Mouse (Mus musculus) liver, embryonic 11.5 days (tissue): ENCODE data around the gene Hist1h1d. TPM values are rescaled to one million over a fixed set of nuclear protein-coding genes. Genes with fewer than 3 reads are reported as not detected.

Experiments
- ATAC-seq: fragments of 200-750 bp; cut with Nextera tagmentation; replicated peaks from 2 replicates; pipeline ENCODE4 v1.8.0; 2017; ENCODE audit warnings: moderate number of reproducible peaks, mild to moderate bottlenecking, moderate TSS enrichment, moderate library complexity; ENCODE audit not compliant: low FRiP score
- DNase-seq: peaks from one replicate; pipeline ENCODE4 v3.0.0-alpha.2; 2017; ENCODE audit warnings: low spot score
- H3K27ac ChIP-seq: fragments of 300-500 bp; sonication (generic); 2 replicates; pipeline ENCODE4 v1.5.1; 2014; ENCODE audit warnings: mild to moderate bottlenecking, low read depth, low read length, control low read depth
- H3K27me3 ChIP-seq: fragments of 300-500 bp; sonication (generic); replicated peaks from 2 replicates; pipeline ENCODE4 v1.6.1; 2014; ENCODE audit warnings: low read length, mixed read lengths; ENCODE audit not compliant: control insufficient read depth, insufficient read depth
- H3K36me3 ChIP-seq: fragments of 300-500 bp; sonication (generic); 2 replicates; pipeline ENCODE4 v1.6.1; 2014; ENCODE audit warnings: mild to moderate bottlenecking, low read length, moderate library complexity, mixed read lengths; ENCODE audit not compliant: control insufficient read depth, insufficient read depth
- H3K4me1 ChIP-seq: fragments of 300-500 bp; sonication (generic); replicated peaks from 2 replicates; pipeline ENCODE4 v1.6.1; 2014; ENCODE audit warnings: low read length, mixed read lengths; ENCODE audit not compliant: control insufficient read depth, insufficient read depth
- H3K4me2 ChIP-seq: fragments of 300-500 bp; sonication (generic); 2 replicates; pipeline ENCODE4 v1.6.1; 2014; ENCODE audit warnings: mild to moderate bottlenecking, control low read depth, moderate library complexity
- H3K4me3 ChIP-seq: fragments of 300-500 bp; sonication (generic); 2 replicates; pipeline ENCODE4 v1.5.1; 2014; ENCODE audit warnings: low read depth, low read length, control low read depth
- H3K9ac ChIP-seq: fragments of 300-500 bp; sonication (generic); 2 replicates; pipeline ENCODE4 v1.6.1; 2014; ENCODE audit warnings: low read depth, low read length, control low read depth
- H3K9me3 ChIP-seq: fragments of 300-500 bp; sonication (generic); 2 replicates; pipeline ENCODE4 v1.6.1; 2016; ENCODE audit warnings: low read length, inconsistent platforms, mixed read lengths; ENCODE audit not compliant: control insufficient read depth
- whole genome bisulfite sequencing: fragments of 180-500 bp; shearing (Covaris S2); extraction: QIAGEN DNeasy Blood & Tissue Kit; methylation state at CpG from one replicate; pipeline ENCODE4 v1.1.7; 2014; 5-methylcytosine and 5-hydroxymethylcytosine counted together
- polyA plus RNA-seq: library from polyadenylated mRNA; unstranded; fragments of >200 nt; fragmentation: Nextera tagmentation; extraction: Ambion mirVana; gene quantifications from 2 replicates; pipeline ENCODE4 v1.2.1, GENCODE M21; 2014

The Hist1h1d gene
- polyA plus RNA-seq, 1 experiment from 2014 or later = 0.82 TPM

DNA sequence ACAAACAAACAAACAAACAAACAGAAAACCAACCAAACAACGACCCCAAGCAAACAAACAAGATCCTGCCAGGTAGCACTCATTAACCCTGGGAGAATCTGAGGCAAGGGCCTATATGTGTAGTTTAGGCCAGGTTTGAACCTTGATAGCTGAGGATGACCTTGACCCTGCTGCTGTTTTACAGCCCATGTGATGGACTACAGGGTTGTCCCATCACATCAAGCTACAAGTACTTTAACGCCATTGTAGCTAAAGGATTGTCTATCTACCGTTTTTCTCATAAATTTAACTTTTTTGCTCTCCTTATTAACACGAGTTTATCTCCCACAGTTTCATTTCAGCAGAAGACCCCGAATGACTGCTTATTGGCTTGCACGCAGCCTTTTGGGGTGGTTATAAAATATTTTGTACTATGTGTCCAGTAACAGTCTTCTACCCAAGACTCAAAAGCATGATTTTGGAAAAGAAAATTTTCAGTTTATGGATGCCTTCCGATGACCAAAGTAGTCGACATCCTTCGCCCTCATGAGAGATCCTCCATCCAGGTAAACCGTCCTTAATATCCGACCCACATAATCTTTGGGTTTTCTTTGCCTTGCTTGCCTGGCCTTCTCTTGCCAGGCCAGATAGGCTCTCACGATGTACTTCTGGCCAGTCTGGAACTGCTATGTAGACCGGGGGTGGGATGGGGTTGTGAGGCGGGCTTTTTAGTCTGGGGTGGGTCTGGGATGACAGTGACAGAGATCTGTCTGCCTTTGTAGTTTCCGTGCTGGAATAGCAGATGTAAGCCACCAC, 37.0 kb upstream of the Hist1h1d start:
- Histone ChIP-seq H3K27ac (no peak overlapping the region), H3K9me3 (no peaks in the 10 kb centered on the region), H3K4me2 (peak overlapping the region; percentile 92), H3K4me3 (peak overlapping the region; percentile 59), H3K4me1 (peaks cover 11% of the 10 kb centered on the region), H3K27me3 (no peaks in the 10 kb centered on the region), H3K36me3 (no peaks in the 10 kb centered on the region), H3K9ac (peak overlapping the region; percentile 50)
- DNase-seq = no peak
- no peak for ATAC-seq
- WGBS = 55% methylated on average over 15 of the region's 15 CpGs

DNA sequence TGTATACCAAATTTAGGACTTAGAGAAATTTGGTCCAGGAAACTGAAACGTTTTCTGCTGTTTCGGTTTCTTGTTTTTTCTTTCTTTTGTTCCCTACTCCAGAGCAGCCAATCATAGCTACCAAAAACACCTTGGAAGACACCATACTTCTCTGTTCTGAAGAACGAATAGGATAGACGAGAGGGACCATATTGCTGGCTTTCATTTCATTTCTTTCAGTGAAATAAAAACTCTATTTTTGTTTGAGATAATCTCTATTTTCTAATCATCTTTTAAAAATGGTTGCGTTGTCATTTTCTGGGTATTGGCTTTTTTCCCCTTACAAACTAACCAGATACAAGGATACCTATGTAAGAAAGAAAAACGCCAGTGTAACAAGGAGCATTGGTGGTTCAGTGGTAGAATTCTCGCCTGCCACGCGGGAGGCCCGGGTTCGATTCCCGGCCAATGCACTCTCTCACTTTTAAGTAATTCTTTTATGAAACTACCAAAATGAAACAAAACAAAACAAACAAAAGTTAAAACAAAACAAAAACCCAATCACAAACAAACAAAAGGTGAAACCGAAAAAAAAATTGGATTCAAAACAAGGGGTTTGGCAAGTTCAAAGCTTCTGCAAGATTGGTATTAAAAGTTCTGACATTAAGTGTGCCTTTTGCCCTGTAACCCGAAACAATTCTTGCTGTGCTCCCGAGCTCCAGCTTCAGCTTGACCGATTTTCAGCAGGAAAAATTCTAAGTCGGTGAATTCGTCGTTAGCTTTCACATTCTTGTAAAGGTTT, 36.0 kb upstream of the Hist1h1d start:
- under 1% methylated on average over 19 of the region's 19 CpGs for WGBS
- peaks cover 13% of the 10 kb centered on the region for H3K4me1 ChIP-seq
- H3K36me3 ChIP-seq = no peaks in the 10 kb centered on the region
- DNase-seq = no peak
- no peaks in the 10 kb centered on the region for H3K27me3 ChIP-seq
- peak overlapping the region; percentile 59 for H3K4me3 ChIP-seq
- H3K27ac ChIP-seq = peak overlapping the region; percentile 70
- peak overlapping the region; percentile 92 for H3K4me2 ChIP-seq
- H3K9me3 ChIP-seq = no peaks in the 10 kb centered on the region
- ATAC-seq = peak; percentile 57
- H3K9ac ChIP-seq = peak overlapping the region; percentile 64; the same call in 1 of the 2 replicates

DNA sequence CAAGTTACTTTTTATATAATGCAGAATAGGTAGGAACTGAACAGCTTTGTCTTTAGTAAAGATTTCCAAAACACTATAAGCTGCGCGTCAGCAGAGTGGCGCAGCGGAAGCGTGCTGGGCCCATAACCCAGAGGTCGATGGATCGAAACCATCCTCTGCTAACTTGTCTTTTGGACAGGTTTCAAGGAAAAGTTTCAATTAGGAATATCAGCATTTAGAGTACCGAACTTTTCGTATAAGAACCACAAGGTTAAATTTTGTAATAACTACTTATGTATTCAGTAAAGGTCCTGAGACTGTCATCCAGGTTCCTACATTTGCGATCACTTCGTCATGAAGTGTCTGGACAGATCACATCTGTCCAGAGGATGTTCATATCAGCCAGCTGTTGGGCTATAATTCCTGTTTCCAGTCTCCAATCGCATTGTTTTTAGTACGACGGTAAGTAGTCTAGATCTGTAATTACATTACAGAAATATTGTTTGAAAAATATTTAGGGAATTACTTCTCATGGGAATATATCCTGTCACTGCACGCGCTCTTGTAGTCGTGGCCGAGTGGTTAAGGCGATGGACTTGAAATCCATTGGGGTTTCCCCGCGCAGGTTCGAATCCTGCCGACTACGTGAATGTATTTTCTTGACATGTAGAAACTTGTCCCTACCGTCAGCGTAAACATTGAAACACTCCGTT, 35.3 kb upstream of the Hist1h1d start:
- Histone ChIP-seq H3K27me3 (no peaks in the 10 kb centered on the region), H3K4me1 (peaks cover 16% of the 10 kb centered on the region), H3K36me3 (no peaks in the 10 kb centered on the region), H3K4me3 (peak overlapping the region; percentile 59), H3K4me2 (peak overlapping the region; percentile 92), H3K9me3 (no peaks in the 10 kb centered on the region), H3K9ac (peak overlapping the region; percentile 64), H3K27ac (peak overlapping the region; percentile 70)
- ATAC-seq = peak; percentile 80
- peak; percentile 80 for DNase-seq
- under 1% methylated on average over 27 of the region's 27 CpGs for WGBS

DNA sequence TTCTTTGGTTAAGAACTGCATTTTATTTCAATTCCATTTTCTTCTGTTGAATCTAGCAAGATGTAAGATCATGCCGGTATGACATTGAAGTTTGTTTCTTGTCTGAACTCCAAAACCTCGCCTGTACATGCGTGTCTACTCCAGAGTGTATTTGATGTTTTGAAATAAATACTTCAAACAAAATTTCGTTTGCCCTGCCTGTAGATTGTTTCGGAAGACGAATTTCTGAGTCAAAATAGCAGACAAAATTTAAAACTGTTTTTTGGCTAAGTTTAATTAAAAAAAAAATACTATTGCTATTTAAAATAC, 34.8 kb upstream of the Hist1h1d start:
- DNase-seq (no peak), ATAC-seq (no peak)
- H3K9ac ChIP-seq = peak overlapping the region; percentile 57; the same call in 1 of the 2 replicates
- H3K36me3 ChIP-seq = no peaks in the 10 kb centered on the region
- no peaks in the 10 kb centered on the region for H3K27me3 ChIP-seq
- no peak overlapping the region for H3K27ac ChIP-seq
- H3K4me1 ChIP-seq = peaks cover 16% of the 10 kb centered on the region
- H3K4me3 ChIP-seq = peak overlapping the region; percentile 59
- H3K4me2 ChIP-seq = peak overlapping the region; percentile 92
- WGBS = under 1% methylated on average over 6 of the region's 6 CpGs
- H3K9me3 ChIP-seq = no peaks in the 10 kb centered on the region

DNA sequence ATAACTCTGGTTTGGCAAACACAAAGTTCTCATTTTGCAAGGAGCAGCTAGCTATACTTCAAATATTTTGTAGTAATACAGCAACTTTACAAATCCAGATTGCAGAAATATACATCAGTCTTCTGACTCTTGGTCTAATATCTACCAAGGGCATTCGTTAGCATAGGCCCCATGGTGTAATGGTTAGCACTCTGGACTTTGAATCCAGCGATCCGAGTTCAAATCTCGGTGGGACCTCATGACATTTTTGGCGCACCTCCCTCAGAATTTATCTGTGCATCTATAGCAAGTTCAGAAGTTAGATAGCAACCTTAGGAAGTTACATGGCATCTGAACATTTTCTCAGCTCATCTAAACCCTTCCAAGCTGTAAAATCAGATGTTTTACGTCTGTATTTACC, 34.2 kb upstream of the Hist1h1d start:
- H3K27ac ChIP-seq = peak overlapping the region; percentile 56; the same call in 1 of the 2 replicates
- 0 out of 2 replicates have a peak overlapping the region, but pooled peaks have one; percentile 26 for H3K9ac ChIP-seq
- no peaks in the 10 kb centered on the region for H3K27me3 ChIP-seq
- no peaks in the 10 kb centered on the region for H3K9me3 ChIP-seq
- WGBS = under 1% methylated on average over 6 of the region's 6 CpGs
- ATAC-seq (peak; percentile 68), DNase-seq (peak; percentile 76)
- peaks cover 16% of the 10 kb centered on the region for H3K4me1 ChIP-seq
- no peaks in the 10 kb centered on the region for H3K36me3 ChIP-seq
- peak overlapping the region; percentile 58 for H3K4me3 ChIP-seq
- H3K4me2 ChIP-seq = peak overlapping the region; percentile 92

DNA sequence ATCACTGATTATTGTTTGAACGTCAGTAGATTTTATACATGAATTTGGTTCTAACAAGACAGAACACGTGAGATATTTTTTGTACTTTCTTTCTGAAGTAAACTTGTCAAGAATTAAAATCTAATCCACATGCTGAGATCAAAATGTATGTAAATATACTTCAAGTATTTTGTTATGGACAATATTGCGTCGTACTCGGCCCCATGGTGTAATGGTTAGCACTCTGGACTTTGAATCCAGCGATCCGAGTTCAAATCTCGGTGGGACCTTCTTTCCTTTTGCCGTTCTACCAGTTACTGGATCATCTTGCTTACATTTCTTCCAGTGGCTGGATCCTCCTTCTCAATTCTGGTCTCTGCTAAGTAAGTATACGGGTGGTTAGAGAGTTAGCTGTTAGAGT, 33.6 kb upstream of the Hist1h1d start:
- H3K4me1 ChIP-seq = peaks cover 16% of the 10 kb centered on the region
- no peaks in the 10 kb centered on the region for H3K36me3 ChIP-seq
- H3K27ac ChIP-seq = peak overlapping the region; percentile 56; the same call in 1 of the 2 replicates
- WGBS = under 1% methylated on average over 10 of the region's 10 CpGs
- DNase-seq (no peak), ATAC-seq (peak; percentile 62)
- no peaks in the 10 kb centered on the region for H3K27me3 ChIP-seq
- 0 out of 2 replicates have a peak overlapping the region, but pooled peaks have one; percentile 26 for H3K9ac ChIP-seq
- peak overlapping the region; percentile 92 for H3K4me2 ChIP-seq
- H3K9me3 ChIP-seq = no peaks in the 10 kb centered on the region
- peak overlapping the region; percentile 58 for H3K4me3 ChIP-seq

DNA sequence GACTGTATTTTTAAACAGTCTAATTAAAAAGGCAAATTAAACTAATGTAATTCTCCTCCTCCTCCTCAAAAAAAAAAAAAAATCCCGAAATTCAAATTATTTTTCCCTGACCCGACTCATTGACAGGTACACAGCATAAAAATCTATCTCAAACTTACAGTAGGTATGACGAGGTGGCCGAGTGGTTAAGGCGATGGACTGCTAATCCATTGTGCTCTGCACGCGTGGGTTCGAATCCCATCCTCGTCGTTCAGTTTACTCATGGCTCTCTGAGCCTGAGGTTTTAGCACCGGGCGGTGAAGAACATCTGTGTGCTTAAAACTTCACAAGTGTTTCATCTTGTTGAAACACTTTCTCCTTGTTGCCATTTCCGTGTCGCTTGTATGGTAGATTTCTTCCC, 31.4 kb upstream of the Hist1h1d start:
- ATAC-seq (peak; percentile 56), DNase-seq (peak; percentile 72)
- peak overlapping the region; percentile 92 for H3K4me2 ChIP-seq
- no peaks in the 10 kb centered on the region for H3K27me3 ChIP-seq
- WGBS = under 1% methylated on average over 14 of the region's 14 CpGs
- H3K4me3 ChIP-seq = peak overlapping the region; percentile 31
- H3K9ac ChIP-seq = no peak overlapping the region
- no peaks in the 10 kb centered on the region for H3K36me3 ChIP-seq
- no peaks in the 10 kb centered on the region for H3K9me3 ChIP-seq
- H3K4me1 ChIP-seq = peaks cover 18% of the 10 kb centered on the region
- H3K27ac ChIP-seq = no peak overlapping the region

DNA sequence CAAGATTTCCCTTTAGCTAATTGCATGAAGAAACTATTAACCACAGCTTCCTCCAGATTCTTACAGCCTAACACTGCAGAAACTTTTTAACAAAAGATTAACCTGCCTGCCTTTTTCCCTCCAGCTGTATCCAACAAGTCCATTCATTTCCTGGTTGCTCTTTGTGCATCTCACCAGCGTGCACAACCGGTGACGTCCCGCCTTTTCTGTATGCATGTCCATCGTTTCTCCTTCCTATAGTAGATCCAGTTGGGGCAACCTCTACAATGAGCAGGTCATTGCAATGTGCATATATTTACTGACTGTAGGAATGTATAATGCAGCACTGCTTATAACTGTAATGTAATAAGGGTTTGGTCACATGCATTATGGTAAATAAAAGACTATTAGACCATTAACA, 29.1 kb upstream of the Hist1h1d start:
- H3K9ac ChIP-seq = no peak overlapping the region
- H3K4me1 ChIP-seq = peaks cover 23% of the 10 kb centered on the region
- DNase-seq (no peak), ATAC-seq (no peak)
- WGBS = 44% methylated on average over 5 of the region's 5 CpGs
- H3K27me3 ChIP-seq = no peaks in the 10 kb centered on the region
- no peaks in the 10 kb centered on the region for H3K36me3 ChIP-seq
- no peaks in the 10 kb centered on the region for H3K9me3 ChIP-seq
- H3K4me3 ChIP-seq = no peak overlapping the region
- no peak overlapping the region for H3K27ac ChIP-seq
- peak overlapping the region; percentile 40; the same call in 1 of the 2 replicates for H3K4me2 ChIP-seq
